ENCODE assay signal across 21 mouse cellular contexts in genomic region chr11:60155690-60156089, GRCm38 (mm10). TPM values are rescaled to one million over a fixed set of nuclear protein-coding genes. Genes with fewer than 3 reads are reported as not detected.
DNase-seq lines count a peak whose midpoint lies in the region; ATAC-seq and TF ChIP-seq lines count a peak whose summit lies in the region.
"Had no signal": no experiment of that assay in that cellular context is flagged by ENCODE, and none has a peak within 500 bp of the region (broad histone marks: within the 10 kb centered on the region; RNA-seq: fewer than 3 reads in every experiment).

No protein-coding gene starts in this region.

- TF ChIP-seq CTCF in kidney, adult 2 months (conservative IDR thresholded peaks at IDR 0.05; ENCODE audit: insufficient read depth, insufficient read length, low read depth, low read length), result no peak

- H3K9me3 ChIP-seq in forebrain, embryonic 10.5 days, result no peaks in the 10 kb centered on the region
- no peaks in the 10 kb centered on the region for H3K9me3 ChIP-seq in forebrain, embryonic 14.5 days (replicated peaks; ENCODE audit: control insufficient read depth, low read length)
- no peaks in the 10 kb centered on the region for H3K9me3 ChIP-seq in hindbrain, embryonic 15.5 days
- no peaks in the 10 kb centered on the region for H3K9me3 ChIP-seq in midbrain, embryonic 14.5 days (ENCODE audit: control insufficient read depth, low read length)
- no peaks in the 10 kb centered on the region for H3K9me3 ChIP-seq in embryonic facial prominence, embryonic 10.5 days
- H3K9me3 ChIP-seq: embryonic facial prominence, embryonic 12.5 days; limb, embryonic 10.5 days had no signal

- no peaks in the 10 kb centered on the region for H3K27me3 ChIP-seq in forebrain, embryonic 10.5 days (ENCODE audit: poor library complexity, severe bottlenecking)
- no peaks in the 10 kb centered on the region for H3K27me3 ChIP-seq in forebrain, embryonic 14.5 days (replicated peaks; ENCODE audit: control insufficient read depth, insufficient read depth, low read length)
- no peaks in the 10 kb centered on the region for H3K27me3 ChIP-seq in hindbrain, embryonic 15.5 days
- H3K27me3 ChIP-seq in midbrain, embryonic 14.5 days (ENCODE audit: control insufficient read depth, insufficient read depth, low read length), result no peaks in the 10 kb centered on the region
- H3K27me3 ChIP-seq in embryonic facial prominence, embryonic 10.5 days (replicated peaks; ENCODE audit: low read depth, poor library complexity, severe bottlenecking), result no peaks in the 10 kb centered on the region
- no peaks in the 10 kb centered on the region for H3K27me3 ChIP-seq in kidney, adult 2 months (replicated peaks; ENCODE audit: control insufficient read depth, insufficient read depth, low read length)
- H3K27me3 ChIP-seq: embryonic facial prominence, embryonic 12.5 days had no signal

- 47% methylated on average over 5 of the region's 5 CpGs for WGBS in forebrain, embryonic 10.5 days
- 48% methylated on average over 5 of the region's 5 CpGs for WGBS in forebrain, embryonic 14.5 days
- WGBS in hindbrain, embryonic 15.5 days, result 65% methylated on average over 5 of the region's 5 CpGs
- 19% methylated on average over 5 of the region's 5 CpGs for WGBS in midbrain, embryonic 14.5 days
- WGBS in embryonic facial prominence, embryonic 10.5 days, result 77% methylated on average over 5 of the region's 5 CpGs
- WGBS in kidney, adult 2 months, result 87% methylated on average over 5 of the region's 5 CpGs

- no peak for ATAC-seq in forebrain, embryonic 14.5 days
- ATAC-seq in hindbrain, embryonic 15.5 days (ENCODE audit: low FRiP score, low read depth), result no peak
- ATAC-seq in midbrain, embryonic 14.5 days (ENCODE audit: low FRiP score, low TSS enrichment), result no peak
- ATAC-seq: intestine, embryonic 16.5 days; liver, postnatal 0 days had no signal

- H3K4me3 ChIP-seq in forebrain, embryonic 10.5 days, result no peak overlapping the region
- no peak overlapping the region for H3K4me3 ChIP-seq in forebrain, embryonic 14.5 days (ENCODE audit: low read depth, low read length)
- no peak overlapping the region for H3K4me3 ChIP-seq in hindbrain, embryonic 15.5 days
- H3K4me3 ChIP-seq in midbrain, embryonic 14.5 days (replicated peaks; ENCODE audit: low read depth, low read length), result no peak overlapping the region
- no peak overlapping the region for H3K4me3 ChIP-seq in embryonic facial prominence, embryonic 10.5 days
- H3K4me3 ChIP-seq in kidney, adult 2 months (ENCODE audit: insufficient read depth, low read depth, low read length), result no peak overlapping the region
- H3K4me3 ChIP-seq: embryonic facial prominence, embryonic 12.5 days; erythroblast, embryonic 14.5 days; heart, adult 2 months; limb, embryonic 10.5 days had no signal

- no peak for DNase-seq in forebrain, embryonic 10.5 days (ENCODE audit: extremely low spot score, low spot score)
- no peak for DNase-seq in forebrain, embryonic 14.5 days (ENCODE audit: low spot score)
- DNase-seq in midbrain, embryonic 14.5 days, result peak; percentile 51
- no peak for DNase-seq in embryonic facial prominence, embryonic 10.5 days (ENCODE audit: low spot score)
- DNase-seq in layer of hippocampus, postnatal 36 days, result no peak
- no peak for DNase-seq in ovary, postnatal 14 days (ENCODE audit: low spot score)
- DNase-seq in kidney, adult 2 months, result no peak
- DNase-seq: adrenal gland, postnatal 25 days; B cell, adult 2 months; cerebellum, adult 11-12 months; gastrocnemius, postnatal 25 days; heart, adult 2 months; heart, postnatal 4 days; liver, postnatal 0 days; lung, postnatal 14 days; thymus, postnatal 36 days had no signal

- no peak overlapping the region for H3K4me2 ChIP-seq in forebrain, embryonic 14.5 days (ENCODE audit: low read length)
- H3K4me2 ChIP-seq in hindbrain, embryonic 15.5 days, result no peak overlapping the region
- H3K4me2 ChIP-seq in midbrain, embryonic 14.5 days (ENCODE audit: low read length), result no peak overlapping the region
- H3K4me2 ChIP-seq: embryonic facial prominence, embryonic 12.5 days had no signal

- H3K4me1 ChIP-seq in forebrain, embryonic 10.5 days, result peaks cover 34% of the 10 kb centered on the region
- peaks cover 5% of the 10 kb centered on the region; the same call in 1 of the 2 replicates for H3K4me1 ChIP-seq in forebrain, embryonic 14.5 days (ENCODE audit: control insufficient read depth, insufficient read depth, low read length)
- peaks cover 43% of the 10 kb centered on the region for H3K4me1 ChIP-seq in hindbrain, embryonic 15.5 days (replicated peaks)
- peaks cover 31% of the 10 kb centered on the region for H3K4me1 ChIP-seq in midbrain, embryonic 14.5 days (ENCODE audit: control insufficient read depth, insufficient read depth, low read length)
- peaks cover 23% of the 10 kb centered on the region for H3K4me1 ChIP-seq in embryonic facial prominence, embryonic 10.5 days
- H3K4me1 ChIP-seq in kidney, adult 2 months (ENCODE audit: control insufficient read depth, insufficient read depth, low read length), result no peaks in the 10 kb centered on the region

- peak overlapping the region; percentile 58 for H3K27ac ChIP-seq in forebrain, embryonic 10.5 days
- H3K27ac ChIP-seq in forebrain, embryonic 14.5 days (ENCODE audit: low read depth, low read length), result peak overlapping the region; percentile 74
- peak overlapping the region; percentile 26; the same call in 1 of the 2 replicates for H3K27ac ChIP-seq in hindbrain, embryonic 15.5 days (replicated peaks)
- peak overlapping the region; percentile 78 for H3K27ac ChIP-seq in midbrain, embryonic 14.5 days (replicated peaks; ENCODE audit: low read depth, low read length)
- no peak overlapping the region for H3K27ac ChIP-seq in embryonic facial prominence, embryonic 10.5 days (replicated peaks)
- no peak overlapping the region for H3K27ac ChIP-seq in kidney, adult 2 months (ENCODE audit: insufficient read depth, low read depth, low read length)
- H3K27ac ChIP-seq: embryonic facial prominence, embryonic 12.5 days; heart, adult 2 months; limb, embryonic 10.5 days had no signal

- TF ChIP-seq POLR2A in kidney, adult 2 months (IDR thresholded peaks at IDR 0.05; ENCODE audit: low read depth, low read length), result no peak

- peak overlapping the region; percentile 25; the same call in 1 of the 2 replicates for H3K9ac ChIP-seq in forebrain, embryonic 14.5 days (ENCODE audit: low read length)
- H3K9ac ChIP-seq in hindbrain, embryonic 15.5 days, result no peak overlapping the region
- H3K9ac ChIP-seq in midbrain, embryonic 14.5 days (replicated peaks; ENCODE audit: low read length), result no peak overlapping the region
- H3K9ac ChIP-seq: embryonic facial prominence, embryonic 12.5 days; liver, postnatal 0 days had no signal

- H3K36me3 ChIP-seq in forebrain, embryonic 10.5 days (replicated peaks), result peaks cover 98% of the 10 kb centered on the region
- peaks cover 37% of the 10 kb centered on the region for H3K36me3 ChIP-seq in forebrain, embryonic 14.5 days (ENCODE audit: control insufficient read depth, insufficient read depth, low read length)
- H3K36me3 ChIP-seq in hindbrain, embryonic 15.5 days, result no peaks in the 10 kb centered on the region
- peaks cover 11% of the 10 kb centered on the region; the same call in 1 of the 2 replicates for H3K36me3 ChIP-seq in midbrain, embryonic 14.5 days (ENCODE audit: control insufficient read depth, insufficient read depth, low read length)
- peaks cover 96% of the 10 kb centered on the region for H3K36me3 ChIP-seq in embryonic facial prominence, embryonic 10.5 days (replicated peaks)
- no peaks in the 10 kb centered on the region for H3K36me3 ChIP-seq in kidney, adult 2 months (ENCODE audit: control insufficient read depth, insufficient read depth, low read length)

RNA-seq across cellular contexts. Expression of gene Rai1, which starts 50.9 kb away (rescaled TPM):
- 24.7 and 25.3 TPM in 2 replicates for polyA plus RNA-seq in forebrain, embryonic 10.5 days (2016; fragmentation: Nextera tagmentation; extraction: Ambion mirVana)
- 26.4 and 28.5 TPM in 2 replicates for polyA plus RNA-seq in forebrain, embryonic 14.5 days (2014; fragmentation: Nextera tagmentation; extraction: Ambion mirVana)
- polyA plus RNA-seq in hindbrain, embryonic 15.5 days (2015; fragmentation: Nextera tagmentation; extraction: Ambion mirVana), result 32.5 and 33.2 TPM in 2 replicates
- 37.7 and 39.9 TPM in 2 replicates for polyA plus RNA-seq in midbrain, embryonic 14.5 days (2014; fragmentation: Nextera tagmentation; extraction: Ambion mirVana)
- 31.0 and 33.8 TPM in 2 replicates for polyA plus RNA-seq in embryonic facial prominence, embryonic 10.5 days (2016; fragmentation: Nextera tagmentation; extraction: Ambion mirVana)
- total RNA-seq in layer of hippocampus, postnatal 36 days (2021), result 10 to 100 TPM; 67.9 to 76.3 TPM
- 26.1 and 29.2 TPM in 2 replicates for polyA plus RNA-seq in kidney, adult 2 months (2012; rRNA removed)

Comparison
In these comparisons a context has a peak if more than half of its experiments do, and no peak if none do; other contexts are left out.
1. H3K27ac ChIP-seq: peak in forebrain, embryonic 10.5 days (single experiment), forebrain, embryonic 14.5 days (single experiment), hindbrain, embryonic 15.5 days (single experiment) and midbrain, embryonic 14.5 days (single experiment); none in embryonic facial prominence, embryonic 10.5 days (single experiment) and kidney, adult 2 months (single experiment).